Mouse (Mus musculus) myocyte (in vitro differentiated cells): ENCODE results near the gene Espnl. TPM values are rescaled to one million over a fixed set of nuclear protein-coding genes. Genes with fewer than 3 reads are reported as not detected.

Experiments
- H3K27me3 ChIP-seq: one replicate; pipeline ENCODE4 v1.6.1; 2011; ENCODE audit not compliant: control insufficient read depth, insufficient read depth, insufficient read length
- H3K36me3 ChIP-seq: one replicate; pipeline ENCODE4 v1.6.1; 2011; ENCODE audit not compliant: control insufficient read depth, insufficient read depth
- H3K4me2 ChIP-seq: one replicate; pipeline ENCODE4 v1.6.1; 2011; ENCODE audit warnings: low read depth, control low read depth
- H3K4me3 ChIP-seq: one replicate; pipeline ENCODE4 v1.5.1; 2011; ENCODE audit warnings: mild to moderate bottlenecking, control low read depth, moderate library complexity
- H3K79me2 ChIP-seq: one replicate; pipeline ENCODE4 v1.6.1; 2011; ENCODE audit not compliant: control insufficient read depth, insufficient read depth
- H3ac ChIP-seq: one replicate; pipeline ENCODE4 v1.6.1; 2011; ENCODE audit not compliant: control insufficient read depth, insufficient read length
- CEBPB ChIP-seq: IDR thresholded peaks from 2 replicates; pipeline ENCODE4 v1.6.1; 2011; ENCODE audit warnings: mild to moderate bottlenecking, moderate library complexity; ENCODE audit not compliant: poor library complexity, insufficient read depth, severe bottlenecking
- E2F4 ChIP-seq: IDR thresholded peaks from one replicate; pipeline ENCODE4 v1.6.1; 2011; ENCODE audit warnings: mild to moderate bottlenecking, control low read depth, moderate library complexity; ENCODE audit not compliant: insufficient read depth
- MAX ChIP-seq: IDR thresholded peaks from one replicate; pipeline ENCODE4 v1.6.1; 2011; ENCODE audit warnings: low read depth, mild to moderate bottlenecking, control low read depth
- MYOD1 ChIP-seq, 3 experiments: IDR thresholded peaks; one replicate each; pipeline ENCODE4 v1.6.1; 2011; ENCODE audit warnings: control low read depth in 2 of 3, low read depth in 2 of 3, mild to moderate bottlenecking in 2 of 3, moderate library complexity in 1 of 3; ENCODE audit not compliant: insufficient read length in 2 of 3, control insufficient read depth in 1 of 3
- MYOG ChIP-seq, 3 experiments: IDR thresholded peaks; one replicate each; pipeline ENCODE4 v1.6.1; 2011; ENCODE audit warnings: control low read depth in 2 of 3, low read depth in 2 of 3, mild to moderate bottlenecking in 2 of 3; ENCODE audit not compliant: insufficient read length in 2 of 3, control insufficient read depth in 1 of 3, insufficient read depth in 1 of 3
- POLR2A ChIP-seq: IDR thresholded peaks from one replicate; pipeline ENCODE4 v1.6.1; 2011; ENCODE audit warnings: low read depth, mild to moderate bottlenecking, control low read depth, moderate library complexity; ENCODE audit not compliant: insufficient read length
- POLR2AphosphoS2 ChIP-seq: IDR thresholded peaks from one replicate; pipeline ENCODE4 v1.6.1; 2011; ENCODE audit warnings: low read depth, control low read depth; ENCODE audit not compliant: insufficient read length
- REST ChIP-seq: IDR thresholded peaks from one replicate; pipeline ENCODE4 v1.6.1; 2011; ENCODE audit warnings: mild to moderate bottlenecking, control low read depth, moderate library complexity; ENCODE audit not compliant: insufficient read depth, insufficient read length
- SRF ChIP-seq: IDR thresholded peaks from one replicate; pipeline ENCODE4 v1.6.1; 2011; ENCODE audit warnings: low read depth; ENCODE audit not compliant: control insufficient read depth, insufficient read length
- TCF12 ChIP-seq: IDR thresholded peaks from one replicate; pipeline ENCODE4 v1.6.1; 2011; ENCODE audit warnings: mild to moderate bottlenecking, control low read depth; ENCODE audit not compliant: poor library complexity, insufficient read depth, severe bottlenecking
- TCF3 ChIP-seq: IDR thresholded peaks from one replicate; pipeline ENCODE4 v1.6.1; 2011; ENCODE audit warnings: low read depth, control low read depth; ENCODE audit not compliant: insufficient read length
- USF1 ChIP-seq: IDR thresholded peaks from one replicate; pipeline ENCODE4 v1.6.1; 2011; ENCODE audit warnings: low read depth, mild to moderate bottlenecking, control low read depth, moderate library complexity
- polyA plus RNA-seq: library from polyadenylated mRNA; unstranded; fragments of >200 nt; fragmentation: generic; extraction: Trizol; gene quantifications from one replicate; pipeline ENCODE4 v1.2.1, GENCODE M21; 2012; ENCODE audit warnings: missing spikeins

Espnl gene
- polyA plus RNA-seq, 1 experiment, result 0.12 TPM

- H3K4me3 ChIP-seq, result peak within 1 kb of the TSS; percentile 31
Measured at GRCm38 (mm10) chr1:91350841-91351240, 29.0 kb downstream of the Espnl start, which contains the start of gene Klhl30. Gene Klhl30 (plus strand): TSS chr1:91351016.

GRCm38 (mm10) chr1:91351249-91351648 is 29.4 kb downstream of the Espnl start:
- Histone ChIP-seq H3K79me2 (peaks cover 10% of the 10 kb centered on the region), H3K4me3 (peak overlapping the region; percentile 31), H3ac (no peak overlapping the region), H3K27me3 (no peaks in the 10 kb centered on the region), H3K4me2 (peak overlapping the region; percentile 78), H3K36me3 (peaks cover 7% of the 10 kb centered on the region)
- TF ChIP-seq MYOG (IDR thresholded peaks at IDR 0.05; ENCODE audit: control insufficient read depth in 1 of 3, insufficient read depth in 1 of 3, insufficient read length in 2 of 3, low read depth in 2 of 3), result peak in 2 of 3 experiments; percentile 10 to 79
- TF ChIP-seq POLR2AphosphoS2, result no peak

More at GRCm38 (mm10) chr1:91350841-91351240, 29.0 kb downstream of the Espnl start, which contains the start of gene Klhl30:
- TF ChIP-seq TCF3 (no peak), MYOG (IDR thresholded peaks at IDR 0.05; ENCODE audit: control insufficient read depth in 1 of 3, insufficient read depth in 1 of 3, insufficient read length in 2 of 3, low read depth in 2 of 3) (no peak), USF1 (peak; percentile 75), REST (no peak), TCF12 (no peak), E2F4 (no peak), POLR2AphosphoS2 (no peak)
- no peaks in the 10 kb centered on the region for H3K27me3 ChIP-seq
- no peak within 1 kb of the TSS for H3ac ChIP-seq
- peaks cover 6% of the 10 kb centered on the region for H3K36me3 ChIP-seq
- H3K4me2 ChIP-seq, result peak within 1 kb of the TSS; percentile 78
- peaks cover 10% of the 10 kb centered on the region for H3K79me2 ChIP-seq

DNA sequence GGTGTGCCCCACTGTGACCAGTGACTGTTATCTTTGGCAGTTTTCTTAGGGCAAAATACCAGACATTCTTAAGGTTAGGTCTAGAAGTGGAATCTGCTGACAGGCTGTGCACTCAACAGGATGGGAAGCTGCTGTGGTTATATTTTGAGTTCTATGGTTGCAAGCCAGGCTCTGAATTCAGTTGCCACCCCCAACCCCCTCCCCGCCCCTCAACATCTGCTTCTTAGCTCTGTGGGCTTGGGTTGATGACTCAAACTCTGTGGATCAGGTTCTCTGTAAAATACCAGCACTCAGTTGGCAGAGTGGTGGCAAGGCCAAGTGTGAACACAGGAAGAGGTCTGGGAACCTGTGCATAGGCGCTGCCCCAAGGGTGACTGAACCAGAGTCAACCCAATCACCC is 30.4 kb downstream of the Espnl start:
- Histone ChIP-seq H3K4me2 (peak overlapping the region; percentile 78), H3ac (no peak overlapping the region), H3K4me3 (peak overlapping the region; percentile 31), H3K36me3 (peaks cover 13% of the 10 kb centered on the region), H3K79me2 (peaks cover 10% of the 10 kb centered on the region), H3K27me3 (no peaks in the 10 kb centered on the region)
- peak in 2 of 3 experiments; percentile 34 to 52 for TF ChIP-seq MYOD1 (IDR thresholded peaks at IDR 0.05; ENCODE audit: control insufficient read depth in 1 of 3, insufficient read length in 2 of 3, low read depth in 2 of 3)
- TF ChIP-seq MAX, result no peak
- no peak for TF ChIP-seq USF1
- peak; percentile 27 for TF ChIP-seq POLR2A
- TF ChIP-seq TCF12, result peak; percentile 38
- TF ChIP-seq SRF, result no peak
- TF ChIP-seq E2F4, result no peak
- no peak for TF ChIP-seq TCF3
- TF ChIP-seq REST, result no peak
- peak in 1 of 3 experiments; percentile 60 for TF ChIP-seq MYOG (IDR thresholded peaks at IDR 0.05; ENCODE audit: control insufficient read depth in 1 of 3, insufficient read depth in 1 of 3, insufficient read length in 2 of 3, low read depth in 2 of 3)
- no peak for TF ChIP-seq POLR2AphosphoS2
- no peak for TF ChIP-seq CEBPB

GRCm38 (mm10) chr1:91356105-91356504 is 34.2 kb downstream of the Espnl start:
- H3K27me3 ChIP-seq, result no peaks in the 10 kb centered on the region
- H3K4me2 ChIP-seq, result peak overlapping the region; percentile 59
- H3K36me3 ChIP-seq, result peaks cover 31% of the 10 kb centered on the region
- peaks cover 10% of the 10 kb centered on the region for H3K79me2 ChIP-seq
- H3K4me3 ChIP-seq, result no peak overlapping the region
- H3ac ChIP-seq, result no peak overlapping the region
- peak in 2 of 3 experiments; percentile 29 to 71 for TF ChIP-seq MYOD1 (IDR thresholded peaks at IDR 0.05; ENCODE audit: control insufficient read depth in 1 of 3, insufficient read length in 2 of 3, low read depth in 2 of 3)
- TF ChIP-seq REST, result no peak
- no peak for TF ChIP-seq E2F4
- TF ChIP-seq MYOG (IDR thresholded peaks at IDR 0.05; ENCODE audit: control insufficient read depth in 1 of 3, insufficient read depth in 1 of 3, insufficient read length in 2 of 3, low read depth in 2 of 3), result peak in 2 of 3 experiments; percentile 18 to 55
- TF ChIP-seq TCF12, result no peak
- TF ChIP-seq POLR2AphosphoS2, result peak; percentile 12

GRCm38 (mm10) chr1:91362113-91362512 is 40.2 kb downstream of the Espnl start:
- TF ChIP-seq MYOG (IDR thresholded peaks at IDR 0.05; ENCODE audit: control insufficient read depth in 1 of 3, insufficient read depth in 1 of 3, insufficient read length in 2 of 3, low read depth in 2 of 3), result no peak
- TF ChIP-seq POLR2AphosphoS2, result no peak
- TF ChIP-seq POLR2A, result no peak
- no peak for TF ChIP-seq MAX
- no peak for TF ChIP-seq MYOD1 (IDR thresholded peaks at IDR 0.05; ENCODE audit: control insufficient read depth in 1 of 3, insufficient read length in 2 of 3, low read depth in 2 of 3)
- TF ChIP-seq REST, result no peak
- TF ChIP-seq SRF, result no peak
- no peak for TF ChIP-seq TCF12
- TF ChIP-seq USF1, result no peak
- TF ChIP-seq E2F4, result no peak
- TF ChIP-seq TCF3, result no peak
- TF ChIP-seq CEBPB, result no peak
- peaks cover 29% of the 10 kb centered on the region for H3K36me3 ChIP-seq
- H3K4me2 ChIP-seq, result no peak overlapping the region
- H3ac ChIP-seq, result no peak overlapping the region
- H3K27me3 ChIP-seq, result no peaks in the 10 kb centered on the region
- no peaks in the 10 kb centered on the region for H3K79me2 ChIP-seq
- H3K4me3 ChIP-seq, result no peak overlapping the region
